11 mouse cellular contexts compared by ENCODE assay signal in genomic region chr14:75375006-75375598, GRCm38 (mm10).
DNase-seq lines count a peak whose midpoint lies in the region; ATAC-seq and TF ChIP-seq lines count a peak whose summit lies in the region.
"Had no signal": no experiment of that assay in that cellular context is flagged by ENCODE, and none has a peak within 500 bp of the region (broad histone marks: within the 10 kb centered on the region; RNA-seq: fewer than 3 reads in every experiment).

No protein-coding gene starts in this region.

- H3K4me2 ChIP-seq in hindbrain, postnatal 0 days (ENCODE audit: low read depth, low read length), result no peak overlapping the region
- no peak overlapping the region for H3K4me2 ChIP-seq in hindbrain, embryonic 13.5 days
- H3K4me2 ChIP-seq: neural tube, embryonic 12.5 days had no signal

- ATAC-seq in hindbrain, postnatal 0 days, result peak; percentile 73
- no peak for ATAC-seq in hindbrain, embryonic 13.5 days (ENCODE audit: low FRiP score)
- ATAC-seq: lung, postnatal 0 days had no signal

- peak; percentile 56 for TF ChIP-seq CTCF in hindbrain, postnatal 0 days (IDR thresholded peaks at IDR 0.05; ENCODE audit: low read depth)

- H3K27ac ChIP-seq in hindbrain, postnatal 0 days, result no peak overlapping the region
- no peak overlapping the region for H3K27ac ChIP-seq in hindbrain, embryonic 13.5 days
- no peak overlapping the region for H3K27ac ChIP-seq in embryonic facial prominence, embryonic 10.5 days (replicated peaks)
- H3K27ac ChIP-seq: limb, embryonic 10.5 days; neural tube, embryonic 12.5 days had no signal

- H3K9me3 ChIP-seq in hindbrain, postnatal 0 days (ENCODE audit: low read length), result no peaks in the 10 kb centered on the region
- no peaks in the 10 kb centered on the region for H3K9me3 ChIP-seq in hindbrain, embryonic 13.5 days
- no peaks in the 10 kb centered on the region for H3K9me3 ChIP-seq in embryonic facial prominence, embryonic 10.5 days
- H3K9me3 ChIP-seq: limb, embryonic 10.5 days; neural tube, embryonic 12.5 days had no signal

- DNase-seq in hindbrain, postnatal 0 days (ENCODE audit: low spot score), result peak; percentile 69
- peak; percentile 30 for DNase-seq in cerebellum, adult 9-10 months
- DNase-seq in frontal cortex, postnatal 14 days (ENCODE audit: low spot score in 2 of 2), result peak; percentile 13 to 23
- peak; percentile 6 for DNase-seq in ovary, postnatal 14 days (ENCODE audit: low spot score)
- DNase-seq in embryonic facial prominence, embryonic 10.5 days (ENCODE audit: low spot score), result no peak
- DNase-seq in kidney, adult 18-20 months, result no peak
- DNase-seq in spleen, postnatal 10 days (ENCODE audit: low spot score in 2 of 2), result no peak

- WGBS in hindbrain, postnatal 0 days, result 39% methylated on average over 11 of the region's 11 CpGs
- 65% methylated on average over 11 of the region's 11 CpGs for WGBS in hindbrain, embryonic 13.5 days
- 72% methylated on average over 11 of the region's 11 CpGs for WGBS in embryonic facial prominence, embryonic 10.5 days

- H3K9ac ChIP-seq in hindbrain, postnatal 0 days (replicated peaks; ENCODE audit: low read length), result no peak overlapping the region
- no peak overlapping the region for H3K9ac ChIP-seq in hindbrain, embryonic 13.5 days
- H3K9ac ChIP-seq: neural tube, embryonic 12.5 days had no signal

- no peaks in the 10 kb centered on the region for H3K27me3 ChIP-seq in hindbrain, postnatal 0 days (ENCODE audit: insufficient read depth, low read length)
- no peaks in the 10 kb centered on the region for H3K27me3 ChIP-seq in hindbrain, embryonic 13.5 days
- no peaks in the 10 kb centered on the region for H3K27me3 ChIP-seq in embryonic facial prominence, embryonic 10.5 days (replicated peaks; ENCODE audit: low read depth, poor library complexity, severe bottlenecking)
- H3K27me3 ChIP-seq: neural tube, embryonic 12.5 days had no signal

- no peak overlapping the region for H3K4me3 ChIP-seq in hindbrain, postnatal 0 days (ENCODE audit: low read length)
- H3K4me3 ChIP-seq in hindbrain, embryonic 13.5 days, result no peak overlapping the region
- no peak overlapping the region for H3K4me3 ChIP-seq in embryonic facial prominence, embryonic 10.5 days
- H3K4me3 ChIP-seq: limb, embryonic 10.5 days; neural tube, embryonic 12.5 days had no signal

- no peaks in the 10 kb centered on the region for H3K36me3 ChIP-seq in hindbrain, postnatal 0 days (ENCODE audit: insufficient read depth, low read length)
- no peaks in the 10 kb centered on the region for H3K36me3 ChIP-seq in hindbrain, embryonic 13.5 days
- H3K36me3 ChIP-seq in embryonic facial prominence, embryonic 10.5 days (replicated peaks), result no peaks in the 10 kb centered on the region
- H3K36me3 ChIP-seq: limb, embryonic 10.5 days; neural tube, embryonic 12.5 days had no signal

- H3K4me1 ChIP-seq in hindbrain, postnatal 0 days (ENCODE audit: insufficient read depth, low read length), result no peaks in the 10 kb centered on the region; the same call in 1 of the 2 replicates
- H3K4me1 ChIP-seq in hindbrain, embryonic 13.5 days (replicated peaks), result no peaks in the 10 kb centered on the region
- H3K4me1 ChIP-seq in embryonic facial prominence, embryonic 10.5 days, result peaks cover 16% of the 10 kb centered on the region
- H3K4me1 ChIP-seq: neural tube, embryonic 12.5 days had no signal

Comparison
In these comparisons a context has a peak if more than half of its experiments do, and no peak if none do; other contexts are left out.
1. DNase-seq: peak in hindbrain, postnatal 0 days (single experiment), cerebellum, adult 9-10 months (single experiment), frontal cortex, postnatal 14 days (2 of 2) and ovary, postnatal 14 days (single experiment); none in embryonic facial prominence, embryonic 10.5 days (single experiment), kidney, adult 18-20 months (single experiment) and spleen, postnatal 10 days (0 of 2).